Mouse (Mus musculus): ENCODE measurements around the gene Ubr4. TPM values are rescaled to one million over a fixed set of nuclear protein-coding genes. Genes with fewer than 3 reads are reported as not detected.
A peak's percentile ranks its signal among the peaks of the same experiment; 100 is the strongest.

Gene Ubr4
- polyA plus RNA-seq, 1 experiment from 2014 or later = 63.1 TPM

DNA sequence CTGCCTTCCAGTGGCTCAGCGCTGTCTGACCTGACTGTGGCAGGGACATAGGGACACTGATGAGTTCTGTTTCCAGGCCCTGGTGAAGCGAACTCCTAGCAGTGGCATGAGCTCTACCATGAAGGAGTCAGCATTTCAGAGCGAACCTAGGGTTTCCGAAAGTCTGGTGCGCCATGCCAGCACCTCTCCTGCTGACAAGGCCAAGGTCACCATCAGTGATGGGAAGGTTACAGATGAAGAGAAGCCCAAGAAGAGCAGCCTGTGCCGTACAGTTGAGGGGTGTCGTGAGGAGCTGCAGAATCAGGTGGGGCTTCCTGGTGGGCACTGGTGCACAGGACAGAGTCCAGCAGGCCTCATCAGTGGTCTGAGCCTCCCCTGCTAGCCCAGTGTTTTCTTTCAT, 69.2 kb downstream of the Ubr4 start:
- no peaks in the 10 kb centered on the region for H3K27me3 ChIP-seq (ENCODE audit: control insufficient read depth, insufficient read depth, low read length)
- no peaks in the 10 kb centered on the region for H3K4me1 ChIP-seq (ENCODE audit: control insufficient read depth, insufficient read depth, low read length)
- H3K36me3 ChIP-seq (replicated peaks; ENCODE audit: control insufficient read depth, insufficient read depth, low read depth, low read length) = peaks cover 22% of the 10 kb centered on the region
- no peak overlapping the region for H3K4me3 ChIP-seq (ENCODE audit: low read depth, low read length)
- no peak for DNase-seq (ENCODE audit: low spot score)
- H3K9me3 ChIP-seq (replicated peaks; ENCODE audit: control insufficient read depth, low read length) = no peaks in the 10 kb centered on the region
- WGBS = 93% methylated on average over 7 of the region's 7 CpGs
- H3K9ac ChIP-seq (replicated peaks; ENCODE audit: low read length) = no peak overlapping the region
- H3K27ac ChIP-seq (replicated peaks; ENCODE audit: low read depth, low read length) = no peak overlapping the region
- no peak overlapping the region for H3K4me2 ChIP-seq (ENCODE audit: low read depth, low read length)
- no peak for ATAC-seq (replicated peaks; ENCODE audit: insufficient number of reproducible peaks, low FRiP score, low TSS enrichment, low read depth)

DNA sequence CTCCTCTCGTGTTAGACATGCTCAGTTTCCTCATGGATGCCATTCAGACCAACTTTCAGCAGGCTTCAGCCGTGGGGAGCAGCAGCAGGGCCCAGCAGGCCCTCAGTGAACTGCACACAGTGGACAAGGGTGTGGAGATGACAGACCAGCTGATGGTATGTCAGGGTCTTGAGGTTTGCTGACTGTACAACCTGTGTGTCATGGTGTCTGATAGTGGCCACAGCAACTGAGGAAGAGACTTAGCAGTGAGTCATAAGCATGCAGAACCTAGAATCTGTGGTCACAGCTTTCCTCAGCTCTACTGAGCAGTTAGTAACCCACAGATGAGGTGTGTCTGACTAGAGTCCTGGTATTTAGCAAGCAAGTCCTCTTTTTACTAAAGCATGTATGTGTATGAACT, 70.0 kb downstream of the Ubr4 start:
- 95% methylated on average over 2 of the region's 2 CpGs for WGBS
- Histone ChIP-seq H3K36me3 (replicated peaks; ENCODE audit: control insufficient read depth, insufficient read depth, low read depth, low read length) (peaks cover 19% of the 10 kb centered on the region), H3K4me1 (ENCODE audit: control insufficient read depth, insufficient read depth, low read length) (no peaks in the 10 kb centered on the region), H3K4me2 (ENCODE audit: low read depth, low read length) (no peak overlapping the region), H3K9me3 (replicated peaks; ENCODE audit: control insufficient read depth, low read length) (no peaks in the 10 kb centered on the region), H3K4me3 (ENCODE audit: low read depth, low read length) (no peak overlapping the region), H3K27ac (replicated peaks; ENCODE audit: low read depth, low read length) (no peak overlapping the region), H3K9ac (replicated peaks; ENCODE audit: low read length) (no peak overlapping the region), H3K27me3 (ENCODE audit: control insufficient read depth, insufficient read depth, low read length) (no peaks in the 10 kb centered on the region)
- ATAC-seq (replicated peaks; ENCODE audit: insufficient number of reproducible peaks, low FRiP score, low TSS enrichment, low read depth) (no peak), DNase-seq (ENCODE audit: low spot score) (no peak)

DNA sequence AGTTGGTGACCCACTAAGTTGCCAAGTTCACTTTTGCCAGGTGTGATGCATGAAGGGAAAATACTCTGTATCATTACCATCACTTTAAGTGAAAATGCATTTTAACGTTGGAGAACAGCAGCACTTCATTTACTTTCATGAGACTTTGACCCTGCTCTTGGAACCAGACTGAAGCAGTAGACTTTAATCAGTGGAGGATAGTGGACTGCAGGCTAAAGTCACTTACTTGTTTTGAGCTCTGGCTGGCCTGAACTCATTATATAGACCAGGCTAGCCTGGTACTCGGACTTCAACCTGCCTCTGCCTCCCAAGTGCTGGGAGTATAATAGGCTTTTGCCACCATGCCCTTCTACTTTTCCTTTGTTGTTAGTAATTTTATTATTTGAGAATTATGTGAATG, 70.9 kb downstream of the Ubr4 start:
- whole genome bisulfite sequencing = 88% methylated on average over 2 of the region's 2 CpGs
- Histone ChIP-seq H3K9ac (replicated peaks; ENCODE audit: low read length) (no peak overlapping the region), H3K27me3 (ENCODE audit: control insufficient read depth, insufficient read depth, low read length) (no peaks in the 10 kb centered on the region), H3K9me3 (replicated peaks; ENCODE audit: control insufficient read depth, low read length) (no peaks in the 10 kb centered on the region), H3K27ac (replicated peaks; ENCODE audit: low read depth, low read length) (no peak overlapping the region), H3K4me3 (ENCODE audit: low read depth, low read length) (no peak overlapping the region), H3K4me1 (ENCODE audit: control insufficient read depth, insufficient read depth, low read length) (no peaks in the 10 kb centered on the region), H3K4me2 (ENCODE audit: low read depth, low read length) (no peak overlapping the region), H3K36me3 (replicated peaks; ENCODE audit: control insufficient read depth, insufficient read depth, low read depth, low read length) (peaks cover 22% of the 10 kb centered on the region)
- DNase-seq (ENCODE audit: low spot score) (no peak), ATAC-seq (replicated peaks; ENCODE audit: insufficient number of reproducible peaks, low FRiP score, low TSS enrichment, low read depth) (no peak)

DNA sequence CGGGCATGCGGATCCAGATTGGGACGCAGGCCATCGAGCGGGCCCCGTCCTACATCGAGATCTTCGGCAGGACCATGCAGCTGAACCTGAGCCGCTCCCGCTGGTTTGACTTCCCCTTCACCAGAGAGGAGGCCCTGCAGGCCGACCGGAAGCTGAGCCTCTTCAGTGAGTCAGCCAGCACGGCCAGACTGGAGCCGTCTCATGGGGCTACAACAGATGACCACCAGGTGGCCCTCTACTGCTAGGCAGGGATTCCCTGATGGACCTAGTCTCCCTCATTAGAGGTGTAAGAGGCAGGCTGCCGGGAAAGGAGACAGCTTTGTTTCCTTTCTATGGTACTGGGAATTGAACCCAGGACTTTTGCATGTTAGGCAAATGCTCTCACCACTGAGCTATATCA, 77.8 kb downstream of the Ubr4 start:
- no peak overlapping the region for H3K4me3 ChIP-seq (ENCODE audit: low read depth, low read length)
- DNase-seq (ENCODE audit: low spot score) = peak; percentile 72
- ATAC-seq (replicated peaks; ENCODE audit: insufficient number of reproducible peaks, low FRiP score, low TSS enrichment, low read depth) = 0 out of 2 replicates have a peak, but pooled peaks have one; percentile 18
- H3K4me2 ChIP-seq (ENCODE audit: low read depth, low read length) = no peak overlapping the region
- peaks cover 25% of the 10 kb centered on the region for H3K36me3 ChIP-seq (replicated peaks; ENCODE audit: control insufficient read depth, insufficient read depth, low read depth, low read length)
- no peaks in the 10 kb centered on the region for H3K27me3 ChIP-seq (ENCODE audit: control insufficient read depth, insufficient read depth, low read length)
- WGBS = 55% methylated on average over 15 of the region's 15 CpGs
- H3K27ac ChIP-seq (replicated peaks; ENCODE audit: low read depth, low read length) = no peak overlapping the region
- H3K9ac ChIP-seq (replicated peaks; ENCODE audit: low read length) = no peak overlapping the region
- H3K4me1 ChIP-seq (ENCODE audit: control insufficient read depth, insufficient read depth, low read length) = no peaks in the 10 kb centered on the region
- no peaks in the 10 kb centered on the region for H3K9me3 ChIP-seq (replicated peaks; ENCODE audit: control insufficient read depth, low read length)

DNA sequence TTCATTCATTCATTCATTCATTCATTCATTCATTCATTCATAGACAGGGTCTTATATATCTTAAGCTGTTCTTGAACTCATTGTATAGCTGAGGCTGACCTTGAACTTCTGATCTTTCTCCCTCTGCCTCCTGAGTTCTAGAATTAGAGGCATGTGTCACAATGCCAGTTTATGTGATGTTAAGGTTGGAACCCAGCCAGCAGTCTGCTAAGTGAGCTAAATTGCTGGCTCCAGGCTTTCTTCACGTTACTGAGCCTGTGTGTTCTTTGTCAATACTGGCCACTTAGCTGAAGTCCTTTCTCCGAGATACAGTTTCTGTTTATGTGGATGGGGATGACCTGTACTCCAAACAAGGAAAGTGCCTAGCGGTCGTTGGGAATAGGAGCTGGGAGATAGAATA, 78.5 kb downstream of the Ubr4 start:
- Histone ChIP-seq H3K9me3 (replicated peaks; ENCODE audit: control insufficient read depth, low read length) (no peaks in the 10 kb centered on the region), H3K4me2 (ENCODE audit: low read depth, low read length) (no peak overlapping the region), H3K4me1 (ENCODE audit: control insufficient read depth, insufficient read depth, low read length) (no peaks in the 10 kb centered on the region), H3K27ac (replicated peaks; ENCODE audit: low read depth, low read length) (no peak overlapping the region), H3K9ac (replicated peaks; ENCODE audit: low read length) (no peak overlapping the region), H3K36me3 (replicated peaks; ENCODE audit: control insufficient read depth, insufficient read depth, low read depth, low read length) (peaks cover 27% of the 10 kb centered on the region), H3K27me3 (ENCODE audit: control insufficient read depth, insufficient read depth, low read length) (no peaks in the 10 kb centered on the region), H3K4me3 (ENCODE audit: low read depth, low read length) (no peak overlapping the region)
- WGBS = 86% methylated on average over 4 of the region's 4 CpGs
- ATAC-seq (replicated peaks; ENCODE audit: insufficient number of reproducible peaks, low FRiP score, low TSS enrichment, low read depth) = no peak
- no peak for DNase-seq (ENCODE audit: low spot score)

DNA sequence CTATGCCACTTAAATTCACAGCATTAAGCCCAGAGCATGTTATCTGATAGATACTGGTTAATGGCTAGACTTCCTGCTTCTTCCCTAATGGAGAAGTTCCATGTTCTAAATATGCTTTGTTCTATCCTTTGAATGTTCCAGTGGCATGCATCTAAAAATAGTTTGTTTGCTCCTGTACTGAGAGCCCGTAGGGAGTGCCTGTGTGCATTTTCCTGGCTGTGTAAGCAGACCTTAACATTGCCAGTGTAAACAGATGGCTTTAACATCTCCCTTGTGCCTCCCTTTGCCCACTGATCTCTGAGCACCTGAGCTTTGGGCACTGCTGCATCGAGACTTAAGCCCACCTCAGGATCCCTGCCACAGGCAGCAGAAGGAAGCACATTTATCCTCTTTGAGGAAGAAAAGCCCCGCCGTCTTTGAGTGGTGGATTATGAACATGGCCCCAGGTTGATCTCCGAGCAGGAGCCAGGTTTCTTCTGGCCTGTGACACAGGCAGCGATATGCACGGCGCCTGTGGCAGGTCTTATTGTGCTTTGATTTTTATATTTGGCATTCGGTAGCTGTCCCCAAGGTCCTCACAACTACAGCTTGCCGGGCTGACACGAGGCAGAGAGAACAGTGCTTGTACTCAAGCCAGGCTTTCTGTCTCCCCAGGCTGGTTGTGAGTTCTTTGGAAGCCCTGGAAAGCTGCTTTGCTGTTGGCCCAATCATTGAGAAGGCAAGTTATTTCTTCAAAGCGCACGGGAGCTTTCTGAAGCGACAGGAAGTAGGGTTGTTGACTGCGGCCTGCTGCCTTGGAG, 80.8 kb downstream of the Ubr4 start:
- Histone ChIP-seq H3K27me3 (ENCODE audit: control insufficient read depth, insufficient read depth, low read length) (no peaks in the 10 kb centered on the region), H3K4me2 (ENCODE audit: low read depth, low read length) (no peak overlapping the region), H3K9ac (replicated peaks; ENCODE audit: low read length) (no peak overlapping the region), H3K36me3 (replicated peaks; ENCODE audit: control insufficient read depth, insufficient read depth, low read depth, low read length) (peaks cover 23% of the 10 kb centered on the region), H3K4me1 (ENCODE audit: control insufficient read depth, insufficient read depth, low read length) (no peaks in the 10 kb centered on the region), H3K27ac (replicated peaks; ENCODE audit: low read depth, low read length) (no peak overlapping the region), H3K4me3 (ENCODE audit: low read depth, low read length) (no peak overlapping the region), H3K9me3 (replicated peaks; ENCODE audit: control insufficient read depth, low read length) (no peaks in the 10 kb centered on the region)
- WGBS = 90% methylated on average over 15 of the region's 15 CpGs
- no peak for DNase-seq (ENCODE audit: low spot score)
- ATAC-seq (replicated peaks; ENCODE audit: insufficient number of reproducible peaks, low FRiP score, low TSS enrichment, low read depth) = no peak

DNA sequence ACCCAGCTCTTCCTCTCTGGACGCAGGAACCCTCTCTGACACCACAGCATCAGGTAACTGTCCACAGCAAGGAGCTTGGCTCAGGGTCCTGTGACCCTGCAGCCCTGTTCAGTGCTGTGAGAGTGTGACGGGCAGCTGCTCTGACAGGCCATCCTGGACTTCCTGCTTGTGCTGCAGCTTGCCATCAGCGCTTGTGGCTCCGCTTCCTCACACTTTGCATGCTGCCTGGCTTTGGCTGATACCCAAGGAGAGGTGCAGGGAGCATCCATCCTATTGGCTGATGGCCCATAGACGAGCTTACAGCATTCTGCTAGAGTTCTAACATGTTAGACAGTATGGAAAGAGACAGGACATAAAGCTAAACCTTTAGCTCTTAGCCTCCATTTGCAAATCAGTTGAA, 88.8 kb downstream of the Ubr4 start:
- Histone ChIP-seq H3K27me3 (ENCODE audit: control insufficient read depth, insufficient read depth, low read length) (no peaks in the 10 kb centered on the region), H3K36me3 (replicated peaks; ENCODE audit: control insufficient read depth, insufficient read depth, low read depth, low read length) (peaks cover 29% of the 10 kb centered on the region), H3K4me3 (ENCODE audit: low read depth, low read length) (no peak overlapping the region), H3K9me3 (replicated peaks; ENCODE audit: control insufficient read depth, low read length) (no peaks in the 10 kb centered on the region), H3K4me1 (ENCODE audit: control insufficient read depth, insufficient read depth, low read length) (no peaks in the 10 kb centered on the region), H3K4me2 (ENCODE audit: low read depth, low read length) (no peak overlapping the region), H3K27ac (replicated peaks; ENCODE audit: low read depth, low read length) (no peak overlapping the region), H3K9ac (replicated peaks; ENCODE audit: low read length) (no peak overlapping the region)
- DNase-seq (ENCODE audit: low spot score) = no peak
- 93% methylated on average over 5 of the region's 5 CpGs for WGBS
- ATAC-seq (replicated peaks; ENCODE audit: insufficient number of reproducible peaks, low FRiP score, low TSS enrichment, low read depth) = no peak

DNA sequence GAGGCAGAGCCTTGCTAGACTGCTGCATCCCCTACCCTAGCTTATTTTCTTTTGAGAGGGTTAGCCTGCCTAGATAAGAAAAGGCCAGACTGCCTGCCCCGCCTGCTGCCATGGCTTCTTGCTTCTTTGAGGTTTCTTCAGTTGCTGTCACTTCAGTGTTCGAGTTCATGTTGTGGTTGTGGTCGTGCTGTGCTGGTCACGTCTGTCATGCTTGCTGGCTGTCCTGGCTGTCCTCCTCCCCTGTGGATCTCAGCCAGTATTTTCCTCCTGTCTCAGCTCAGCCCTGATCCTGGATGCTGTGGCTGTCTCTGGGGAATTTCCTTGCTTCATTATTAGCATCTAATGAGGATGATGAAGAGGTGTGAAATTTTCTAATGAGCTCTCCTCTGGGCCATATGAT, 89.4 kb downstream of the Ubr4 start:
- WGBS = 92% methylated on average over 4 of the region's 4 CpGs
- Histone ChIP-seq H3K4me2 (ENCODE audit: low read depth, low read length) (no peak overlapping the region), H3K9ac (replicated peaks; ENCODE audit: low read length) (no peak overlapping the region), H3K4me1 (ENCODE audit: control insufficient read depth, insufficient read depth, low read length) (no peaks in the 10 kb centered on the region), H3K36me3 (replicated peaks; ENCODE audit: control insufficient read depth, insufficient read depth, low read depth, low read length) (peaks cover 31% of the 10 kb centered on the region), H3K4me3 (ENCODE audit: low read depth, low read length) (no peak overlapping the region), H3K27ac (replicated peaks; ENCODE audit: low read depth, low read length) (no peak overlapping the region), H3K27me3 (ENCODE audit: control insufficient read depth, insufficient read depth, low read length) (no peaks in the 10 kb centered on the region), H3K9me3 (replicated peaks; ENCODE audit: control insufficient read depth, low read length) (no peaks in the 10 kb centered on the region)
- ATAC-seq (replicated peaks; ENCODE audit: insufficient number of reproducible peaks, low FRiP score, low TSS enrichment, low read depth) (no peak), DNase-seq (ENCODE audit: low spot score) (no peak)

All from embryonic facial prominence, embryonic 11.5 days (tissue).